Mouse (Mus musculus) kidney, adult 2 months (tissue): ENCODE results near the gene Tsks.

Experiments
- CTCF ChIP-seq: fragments of 200-500 bp; conservative IDR thresholded peaks from 2 replicates; pipeline ENCODE4 v1.5.1; 2011; ENCODE audit warnings: low read depth, mild to moderate bottlenecking, control low read depth, low read length, moderate library complexity, mixed read lengths; ENCODE audit not compliant: insufficient read depth, insufficient read length
- POLR2A ChIP-seq: fragments of 200-500 bp; IDR thresholded peaks from one replicate; pipeline ENCODE4 v1.6.1; 2011; ENCODE audit warnings: low read depth, low read length, control low read depth

- TF ChIP-seq CTCF, result peak; percentile 48; the same call in 1 of the 2 replicates
- TF ChIP-seq POLR2A, result no peak
Measured at GRCm38 (mm10) chr7:44965975-44966374, 23.0 kb downstream of the Tsks start.
